Mouse (Mus musculus) lung, postnatal 0 days (tissue): ENCODE results near the gene Gpd2.

Experiments used
- CTCF ChIP-seq: IDR thresholded peaks from 2 replicates; pipeline ENCODE4 v1.5.1; 2016; ENCODE audit warnings: antibody characterized with exemption, mild to moderate bottlenecking
- EP300 ChIP-seq: IDR thresholded peaks from 2 replicates; pipeline ENCODE4 v1.6.1; 2016; ENCODE audit warnings: antibody characterized with exemption, mild to moderate bottlenecking, control low read depth

- no peak for TF ChIP-seq EP300
- TF ChIP-seq CTCF, result no peak
Measured at GRCm38 (mm10) chr2:57213364-57213763, 24.1 kb upstream of the Gpd2 start.
